Mouse (Mus musculus) thymus, adult 2 months (tissue): ENCODE measurements around the gene Gm48551. TPM values are rescaled to one million over a fixed set of nuclear protein-coding genes. Genes with fewer than 3 reads are reported as not detected.
A peak's percentile ranks its signal among the peaks of the same experiment; 100 is the strongest.

Source experiments
- DNase-seq: peaks from one replicate; pipeline ENCODE4 v3.0.0; 2021
- H3K27ac ChIP-seq: fragments of 200-500 bp; 2 replicates; pipeline ENCODE4 v1.5.1; 2012; ENCODE audit warnings: low read length, control low read depth; ENCODE audit not compliant: control insufficient read depth, insufficient read depth
- H3K27me3 ChIP-seq: fragments of 200-500 bp; 2 replicates; pipeline ENCODE4 v1.6.1; 2012; ENCODE audit warnings: mild to moderate bottlenecking, low read length, moderate library complexity, mixed read lengths; ENCODE audit not compliant: control insufficient read depth, insufficient read depth
- H3K36me3 ChIP-seq: fragments of 200-500 bp; 2 replicates; pipeline ENCODE4 v1.6.1; 2012; ENCODE audit warnings: mild to moderate bottlenecking, low read length, moderate library complexity; ENCODE audit not compliant: control insufficient read depth, insufficient read depth
- H3K4me1 ChIP-seq: fragments of 200-500 bp; replicated peaks from 2 replicates; pipeline ENCODE4 v1.6.1; 2012; ENCODE audit warnings: low read length; ENCODE audit not compliant: control insufficient read depth, insufficient read depth
- H3K4me3 ChIP-seq: fragments of 200-500 bp; 2 replicates; pipeline ENCODE4 v1.5.1; 2012; ENCODE audit warnings: mild to moderate bottlenecking, low read length, control low read depth, moderate library complexity; ENCODE audit not compliant: control insufficient read depth, insufficient read depth
- CTCF ChIP-seq: fragments of 200-500 bp; IDR thresholded peaks from 2 replicates; pipeline ENCODE4 v1.5.1; 2012; ENCODE audit warnings: mild to moderate bottlenecking, control low read depth, low read length, moderate library complexity, borderline replicate concordance; ENCODE audit not compliant: control insufficient read depth, poor library complexity, insufficient read depth; ENCODE audit errors: extremely low read depth
- POLR2A ChIP-seq: fragments of 200-500 bp; IDR thresholded peaks from 2 replicates; pipeline ENCODE4 v1.6.1; 2012; ENCODE audit warnings: mild to moderate bottlenecking, low read length, control low read depth, moderate library complexity; ENCODE audit not compliant: control insufficient read depth, poor library complexity, insufficient read depth; ENCODE audit errors: extremely low read depth
- WGBS: fragments of 180-500 bp; shearing (Covaris S2); methylation state at CpG from one replicate; pipeline ENCODE4 v1.1.7; 2018; 5-methylcytosine and 5-hydroxymethylcytosine counted together
- polyA plus RNA-seq: library from polyadenylated mRNA; depleted of rRNA; stranded (reverse); fragments of >200 nt; gene quantifications from 2 replicates; pipeline ENCODE4 v1.2.3, GENCODE M21; 2012

Gm48551 gene
- polyA plus RNA-seq, 1 experiment, result 5.3 TPM

DNA sequence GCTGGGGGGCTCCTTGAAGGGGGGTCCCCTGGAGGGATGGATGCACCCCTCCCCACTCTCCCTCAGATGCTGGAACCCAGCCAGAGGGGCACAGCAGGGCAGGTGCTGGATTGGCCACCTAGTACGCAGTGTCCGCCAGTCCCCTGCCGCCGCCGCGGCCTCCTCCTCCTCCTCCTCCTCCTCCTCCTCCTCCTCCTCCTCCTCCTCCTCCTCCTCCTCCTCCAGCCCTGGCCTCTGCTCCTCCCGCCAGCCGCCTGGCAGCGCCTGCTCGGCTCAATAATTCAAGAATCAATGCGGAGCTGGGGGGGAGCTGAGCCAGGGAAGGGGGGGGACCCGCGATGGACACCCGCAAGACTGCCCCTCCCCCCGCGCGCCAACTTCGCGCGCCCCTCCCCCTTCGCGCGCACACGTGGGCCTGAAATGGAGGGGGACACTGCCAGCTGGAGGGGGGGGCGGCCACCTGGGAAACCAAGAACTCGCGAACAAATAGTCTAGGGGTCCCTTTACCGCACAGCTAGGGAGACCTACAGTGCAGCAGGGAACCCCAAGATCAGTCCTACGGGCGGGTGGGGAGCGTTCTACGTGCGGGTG is 41.9 kb downstream of the Gm48551 start:
- WGBS, result 4% methylated on average over 31 of the region's 33 CpGs
- no peak for TF ChIP-seq POLR2A
- no peak for TF ChIP-seq CTCF
- peak; percentile 1 for DNase-seq
- H3K27me3 ChIP-seq, result peaks cover 3% of the 10 kb centered on the region; the same call in 1 of the 2 replicates
- H3K4me1 ChIP-seq, result peaks cover 25% of the 10 kb centered on the region
- H3K27ac ChIP-seq, result no peak overlapping the region
- H3K4me3 ChIP-seq, result peak overlapping the region; percentile 23; the same call in 1 of the 2 replicates
- no peaks in the 10 kb centered on the region for H3K36me3 ChIP-seq

GRCm38 (mm10) chr10:81426897-81427296 is 42.6 kb downstream of the Gm48551 start:
- peak overlapping the region; percentile 23 for H3K4me3 ChIP-seq
- peak; percentile 19 for DNase-seq
- peaks cover 3% of the 10 kb centered on the region; the same call in 1 of the 2 replicates for H3K27me3 ChIP-seq
- TF ChIP-seq POLR2A (no peak), CTCF (no peak)
- peaks cover 29% of the 10 kb centered on the region for H3K4me1 ChIP-seq
- H3K27ac ChIP-seq, result no peak overlapping the region
- under 1% methylated on average over 37 of the region's 38 CpGs for WGBS
- H3K36me3 ChIP-seq, result no peaks in the 10 kb centered on the region

- DNase-seq, result no peak
- TF ChIP-seq POLR2A (no peak), CTCF (no peak)
- Histone ChIP-seq H3K4me3 (no peak overlapping the region), H3K4me1 (peaks cover 32% of the 10 kb centered on the region), H3K27ac (no peak overlapping the region), H3K36me3 (no peaks in the 10 kb centered on the region), H3K27me3 (peaks cover 3% of the 10 kb centered on the region; the same call in 1 of the 2 replicates)
- 68% methylated on average over 3 of the region's 3 CpGs for WGBS
These were observed 43.1 kb downstream of the Gm48551 start for GRCm38 (mm10) chr10:81427327-81427726.

DNA sequence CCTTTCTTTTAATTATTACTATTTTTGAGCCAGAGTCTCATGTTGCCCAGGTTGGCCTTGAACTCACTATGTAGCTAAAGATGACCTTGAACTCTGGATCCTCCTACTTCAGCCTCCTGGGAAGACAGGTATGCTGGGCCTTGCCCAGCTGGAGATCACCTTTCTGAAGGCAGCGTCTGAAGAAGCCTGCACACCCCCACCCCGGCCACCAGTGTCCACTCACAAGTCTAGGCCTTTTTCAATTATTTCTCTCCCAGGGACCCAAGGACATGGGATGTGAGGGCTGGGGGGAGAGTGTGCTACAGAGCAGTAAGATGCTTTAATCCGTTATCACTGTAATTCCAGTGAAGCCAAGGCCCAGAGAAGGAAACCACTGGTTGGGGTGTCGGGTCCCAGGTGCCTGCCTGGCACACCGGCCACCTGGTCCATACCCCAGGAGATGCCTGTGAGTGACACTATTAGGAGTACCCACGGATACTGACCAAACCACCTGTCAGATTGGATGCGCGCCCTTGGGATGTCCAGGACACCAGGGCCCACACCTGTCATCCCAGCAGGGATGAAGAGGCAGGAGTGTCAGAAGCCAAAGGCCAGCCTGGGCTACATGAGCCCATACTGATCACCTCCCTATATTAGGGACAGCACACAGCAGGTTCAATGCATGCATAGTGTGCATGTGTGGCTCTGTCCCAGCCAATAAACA is 43.7 kb downstream of the Gm48551 start:
- Histone ChIP-seq H3K4me1 (peaks cover 37% of the 10 kb centered on the region), H3K27ac (no peak overlapping the region), H3K27me3 (peaks cover 3% of the 10 kb centered on the region; the same call in 1 of the 2 replicates), H3K36me3 (no peaks in the 10 kb centered on the region), H3K4me3 (no peak overlapping the region)
- TF ChIP-seq CTCF, result no peak
- no peak for TF ChIP-seq POLR2A
- WGBS, result 96% methylated on average over 8 of the region's 8 CpGs
- peak; percentile 1 for DNase-seq

DNA sequence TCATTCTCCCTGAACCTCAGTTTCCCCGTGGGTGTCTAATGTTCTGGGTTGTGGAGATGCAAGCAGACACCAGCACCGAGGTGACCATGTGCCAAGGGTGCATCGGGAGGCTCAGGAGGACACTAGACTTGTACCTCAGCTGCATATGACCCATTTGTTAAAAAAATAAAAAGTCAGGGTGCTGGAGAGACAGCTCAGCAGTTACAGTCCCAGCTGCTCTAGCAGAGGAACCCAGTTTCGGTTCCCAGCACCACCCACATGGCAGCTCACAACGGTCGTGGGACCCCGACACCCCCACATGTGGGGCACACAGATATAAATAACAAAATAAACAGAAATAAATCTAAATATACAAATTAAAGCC is 44.2 kb downstream of the Gm48551 start:
- Histone ChIP-seq H3K27ac (no peak overlapping the region), H3K4me1 (peaks cover 42% of the 10 kb centered on the region), H3K36me3 (no peaks in the 10 kb centered on the region), H3K4me3 (no peak overlapping the region), H3K27me3 (peaks cover 3% of the 10 kb centered on the region; the same call in 1 of the 2 replicates)
- WGBS, result 96% methylated on average over 7 of the region's 7 CpGs
- TF ChIP-seq POLR2A, result no peak
- no peak for TF ChIP-seq CTCF
- no peak for DNase-seq

- Histone ChIP-seq H3K4me1 (peaks cover 48% of the 10 kb centered on the region), H3K27ac (no peak overlapping the region), H3K4me3 (no peak overlapping the region), H3K27me3 (peaks cover 3% of the 10 kb centered on the region; the same call in 1 of the 2 replicates), H3K36me3 (no peaks in the 10 kb centered on the region)
- WGBS, result 49% methylated on average over 2 of the region's 2 CpGs
- peak; percentile 5 for DNase-seq
- TF ChIP-seq POLR2A (no peak), CTCF (no peak)
These were observed 44.8 kb downstream of the Gm48551 start for GRCm38 (mm10) chr10:81429092-81429491.

DNA sequence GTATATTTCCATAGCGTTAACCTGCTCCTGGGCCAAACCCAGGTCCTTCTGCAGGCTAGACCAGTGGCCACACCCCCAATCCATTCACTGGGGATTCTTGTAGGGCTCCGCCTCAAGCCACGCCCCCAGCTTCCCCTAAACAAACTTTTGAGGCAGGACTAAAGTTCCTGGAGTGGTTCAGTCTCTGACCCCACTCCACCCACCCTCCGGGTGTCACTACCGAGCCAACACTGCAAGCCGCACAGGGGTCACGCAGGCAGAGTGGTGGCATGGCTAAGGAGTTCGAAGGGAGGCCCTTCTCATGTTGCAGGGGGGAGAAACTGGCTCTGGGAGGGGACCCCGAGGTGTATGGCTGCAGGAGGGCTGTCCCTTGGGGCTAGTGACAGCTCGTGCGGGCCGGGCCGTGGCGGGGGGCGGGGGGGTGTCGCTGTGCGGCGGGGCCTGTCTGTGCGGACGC is 45.4 kb downstream of the Gm48551 start:
- WGBS, result under 1% methylated on average over 20 of the region's 20 CpGs
- TF ChIP-seq POLR2A (no peak), CTCF (no peak)
- peak overlapping the region; percentile 41; the same call in 1 of the 2 replicates for H3K27ac ChIP-seq
- H3K4me1 ChIP-seq, result peaks cover 53% of the 10 kb centered on the region
- peak; percentile 80 for DNase-seq
- H3K36me3 ChIP-seq, result no peaks in the 10 kb centered on the region
- H3K27me3 ChIP-seq, result peaks cover 3% of the 10 kb centered on the region; the same call in 1 of the 2 replicates
- H3K4me3 ChIP-seq, result peak overlapping the region; percentile 86
